Mouse (Mus musculus): ENCODE results near the gene Nek9. TPM values are rescaled to one million over a fixed set of nuclear protein-coding genes. Genes with fewer than 3 reads are reported as not detected.

Nek9 gene
- polyA plus RNA-seq, 1 experiment: 11.1 TPM

DNA sequence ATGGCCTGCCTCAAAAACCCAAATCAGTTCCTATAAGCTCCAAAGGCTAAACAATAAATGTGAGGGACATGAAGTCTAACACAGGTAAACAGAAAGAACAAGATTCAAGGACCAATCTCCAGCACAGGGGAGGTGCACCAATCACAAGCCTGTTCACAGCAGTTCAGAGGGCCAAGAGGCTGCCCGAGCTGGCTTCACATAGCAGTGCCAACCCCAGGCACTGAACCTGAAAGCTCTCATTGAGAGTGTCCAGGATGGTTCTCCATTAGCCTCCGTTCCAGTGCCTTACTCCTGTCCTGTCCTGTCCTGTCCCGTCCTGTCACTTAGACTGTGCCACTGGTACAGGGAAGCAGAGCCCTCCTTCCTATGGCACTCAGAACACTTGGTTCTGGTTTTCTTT, 8.0 kb upstream of the Nek9 start:
- Histone ChIP-seq H3K27ac (ENCODE audit: insufficient read depth, low read depth, low read length) (no peak overlapping the region; the same call in 1 of the 2 replicates), H3K4me1 (ENCODE audit: control insufficient read depth, insufficient read depth, insufficient read length, low read length) (peaks cover under 1% of the 10 kb centered on the region; the same call in 1 of the 2 replicates), H3K4me3 (ENCODE audit: low read depth, low read length) (no peak overlapping the region), H3K36me3 (ENCODE audit: control insufficient read depth, insufficient read depth, low read length) (peaks cover 34% of the 10 kb centered on the region), H3K27me3 (ENCODE audit: control insufficient read depth, insufficient read depth, low read length) (no peaks in the 10 kb centered on the region)
- WGBS: 79% methylated on average over 3 of the region's 3 CpGs
- no peak for TF ChIP-seq CTCF (IDR thresholded peaks at IDR 0.05; ENCODE audit: extremely low read depth, insufficient read length, insufficient replicate concordance, low read depth, low read length)
- no peak for TF ChIP-seq POLR2A (IDR thresholded peaks at IDR 0.05; ENCODE audit: low read depth, low read length)

DNA sequence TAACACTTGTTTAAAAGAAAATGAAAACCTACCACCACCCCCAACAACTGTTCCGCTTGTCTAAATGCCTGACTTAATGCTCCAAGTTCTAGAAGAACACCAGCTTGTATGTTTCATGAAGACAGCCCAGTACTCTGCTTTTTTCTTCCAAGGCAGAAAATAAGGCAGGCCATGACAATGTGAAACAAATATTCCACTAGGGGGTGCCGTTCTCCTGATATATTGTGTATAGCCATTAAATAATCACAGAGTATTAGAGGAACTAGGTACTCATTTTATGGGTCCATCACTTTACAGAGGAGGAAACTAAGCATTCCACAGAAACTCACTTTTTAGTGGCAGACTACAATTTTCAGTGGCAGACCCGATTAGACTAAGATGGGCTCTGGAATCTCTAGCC, 7.2 kb upstream of the Nek9 start:
- Histone ChIP-seq H3K4me3 (ENCODE audit: low read depth, low read length) (no peak overlapping the region), H3K27me3 (ENCODE audit: control insufficient read depth, insufficient read depth, low read length) (no peaks in the 10 kb centered on the region), H3K4me1 (ENCODE audit: control insufficient read depth, insufficient read depth, insufficient read length, low read length) (peaks cover 4% of the 10 kb centered on the region; the same call in 1 of the 2 replicates), H3K36me3 (ENCODE audit: control insufficient read depth, insufficient read depth, low read length) (peaks cover 36% of the 10 kb centered on the region), H3K27ac (ENCODE audit: insufficient read depth, low read depth, low read length) (no peak overlapping the region)
- 39% methylated on average over 3 of the region's 3 CpGs for WGBS
- TF ChIP-seq CTCF (IDR thresholded peaks at IDR 0.05; ENCODE audit: extremely low read depth, insufficient read length, insufficient replicate concordance, low read depth, low read length): no peak
- TF ChIP-seq POLR2A (IDR thresholded peaks at IDR 0.05; ENCODE audit: low read depth, low read length): no peak

DNA sequence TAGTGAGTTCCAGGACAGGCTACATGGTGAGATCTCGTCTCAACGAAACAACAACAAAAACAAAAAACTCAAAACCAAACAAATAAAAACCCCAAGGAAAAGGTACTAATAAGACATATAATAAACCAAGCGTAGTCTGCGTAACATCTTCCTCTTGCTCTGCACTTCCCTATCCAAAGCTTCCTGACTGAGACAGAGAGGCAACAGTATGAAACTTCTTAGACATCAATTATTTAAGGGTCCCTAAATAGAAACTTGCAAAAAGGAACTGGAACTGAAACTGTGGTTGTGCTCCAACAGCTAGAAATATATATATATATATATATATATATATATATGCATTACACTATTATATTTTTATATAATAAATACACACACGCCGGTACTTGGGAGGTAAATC, 6.4 kb upstream of the Nek9 start:
- Histone ChIP-seq H3K27me3 (ENCODE audit: control insufficient read depth, insufficient read depth, low read length) (no peaks in the 10 kb centered on the region), H3K4me1 (ENCODE audit: control insufficient read depth, insufficient read depth, insufficient read length, low read length) (peaks cover 4% of the 10 kb centered on the region; the same call in 1 of the 2 replicates), H3K4me3 (ENCODE audit: low read depth, low read length) (no peak overlapping the region), H3K27ac (ENCODE audit: insufficient read depth, low read depth, low read length) (peak overlapping the region; percentile 26; the same call in 1 of the 2 replicates), H3K36me3 (ENCODE audit: control insufficient read depth, insufficient read depth, low read length) (peaks cover 32% of the 10 kb centered on the region)
- 85% methylated on average over 6 of the region's 6 CpGs for WGBS
- no peak for TF ChIP-seq CTCF (IDR thresholded peaks at IDR 0.05; ENCODE audit: extremely low read depth, insufficient read length, insufficient replicate concordance, low read depth, low read length)
- no peak for TF ChIP-seq POLR2A (IDR thresholded peaks at IDR 0.05; ENCODE audit: low read depth, low read length)

DNA sequence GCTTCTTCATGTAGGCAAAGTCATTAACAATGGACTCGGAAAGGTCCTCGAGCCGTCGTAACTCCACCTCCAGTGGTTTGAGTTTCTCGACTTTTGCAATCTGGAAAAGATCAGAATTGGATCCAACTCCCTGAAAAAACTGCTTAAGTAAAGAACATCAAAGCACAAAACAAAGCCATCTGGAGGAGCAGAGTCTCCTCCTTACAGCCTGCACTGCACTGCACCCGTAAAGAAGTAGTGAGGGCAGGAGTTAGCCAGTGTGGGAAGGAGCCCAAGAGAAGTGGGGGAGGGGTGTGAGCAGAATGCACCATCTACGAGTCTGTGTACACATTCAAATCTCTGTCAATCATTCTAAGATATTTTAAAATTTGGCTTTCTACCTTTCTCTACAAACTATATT, 5.1 kb upstream of the Nek9 start:
- H3K4me1 ChIP-seq (ENCODE audit: control insufficient read depth, insufficient read depth, insufficient read length, low read length): peaks cover 6% of the 10 kb centered on the region; the same call in 1 of the 2 replicates
- no peak for TF ChIP-seq CTCF (IDR thresholded peaks at IDR 0.05; ENCODE audit: extremely low read depth, insufficient read length, insufficient replicate concordance, low read depth, low read length)
- no peak for TF ChIP-seq POLR2A (IDR thresholded peaks at IDR 0.05; ENCODE audit: low read depth, low read length)
- H3K27ac ChIP-seq (ENCODE audit: insufficient read depth, low read depth, low read length): no peak overlapping the region
- no peaks in the 10 kb centered on the region for H3K27me3 ChIP-seq (ENCODE audit: control insufficient read depth, insufficient read depth, low read length)
- H3K36me3 ChIP-seq (ENCODE audit: control insufficient read depth, insufficient read depth, low read length): peaks cover 25% of the 10 kb centered on the region
- H3K4me3 ChIP-seq (ENCODE audit: low read depth, low read length): no peak overlapping the region
- 75% methylated on average over 7 of the region's 7 CpGs for WGBS

DNA sequence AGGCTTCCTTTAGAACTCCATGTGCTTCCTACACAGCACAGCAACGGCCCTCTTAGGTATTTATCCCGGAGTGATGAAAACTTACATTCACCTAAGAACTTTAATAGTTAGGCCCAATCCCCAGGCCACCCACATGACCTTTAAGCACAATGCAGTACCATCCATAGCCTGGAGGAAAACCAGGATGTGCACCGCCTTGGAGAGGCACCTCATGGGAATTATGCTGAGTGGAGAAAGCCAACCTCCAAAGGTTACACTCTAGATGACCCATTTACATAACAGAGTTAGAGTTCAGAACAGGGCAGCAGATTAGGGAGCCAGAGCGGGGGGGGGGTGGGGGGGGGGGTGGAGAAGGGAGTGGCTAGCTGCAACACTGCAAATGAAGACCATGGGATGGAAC, 3.1 kb upstream of the Nek9 start:
- no peak for TF ChIP-seq POLR2A (IDR thresholded peaks at IDR 0.05; ENCODE audit: low read depth, low read length)
- peak; percentile 15; the same call in 1 of the 2 replicates for TF ChIP-seq CTCF (IDR thresholded peaks at IDR 0.05; ENCODE audit: extremely low read depth, insufficient read length, insufficient replicate concordance, low read depth, low read length)
- 58% methylated on average over 4 of the region's 4 CpGs for WGBS
- Histone ChIP-seq H3K27ac (ENCODE audit: insufficient read depth, low read depth, low read length) (peak overlapping the region; percentile 56), H3K4me3 (ENCODE audit: low read depth, low read length) (no peak overlapping the region), H3K4me1 (ENCODE audit: control insufficient read depth, insufficient read depth, insufficient read length, low read length) (peaks cover 6% of the 10 kb centered on the region; the same call in 1 of the 2 replicates), H3K27me3 (ENCODE audit: control insufficient read depth, insufficient read depth, low read length) (no peaks in the 10 kb centered on the region), H3K36me3 (ENCODE audit: control insufficient read depth, insufficient read depth, low read length) (0 out of 2 replicates have a peak, but pooled peaks cover 14% of the 10 kb centered on the region)

DNA sequence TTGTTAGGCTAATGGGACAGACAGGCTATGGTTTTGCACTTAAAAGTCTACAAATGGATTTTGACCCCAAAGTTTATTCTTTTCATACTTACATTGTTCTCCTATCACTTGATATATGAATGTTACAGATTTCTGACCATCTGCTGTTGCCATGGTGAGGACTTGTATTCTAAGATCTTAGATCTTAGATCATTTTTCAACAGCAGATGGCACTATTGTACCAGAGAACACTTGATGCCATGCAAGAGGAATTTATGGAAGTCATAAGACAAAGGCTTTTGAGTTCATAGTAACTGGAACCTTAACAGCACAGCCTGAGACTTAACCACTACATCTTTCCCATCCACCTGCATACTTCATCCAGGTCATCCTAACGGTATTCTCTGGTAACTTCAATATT, 2.0 kb upstream of the Nek9 start:
- TF ChIP-seq CTCF (IDR thresholded peaks at IDR 0.05; ENCODE audit: extremely low read depth, insufficient read length, insufficient replicate concordance, low read depth, low read length) (no peak), POLR2A (IDR thresholded peaks at IDR 0.05; ENCODE audit: low read depth, low read length) (no peak)
- no peak overlapping the region for H3K27ac ChIP-seq (ENCODE audit: insufficient read depth, low read depth, low read length)
- H3K4me1 ChIP-seq (ENCODE audit: control insufficient read depth, insufficient read depth, insufficient read length, low read length): peaks cover 6% of the 10 kb centered on the region; the same call in 1 of the 2 replicates
- H3K36me3 ChIP-seq (ENCODE audit: control insufficient read depth, insufficient read depth, low read length): peaks cover 17% of the 10 kb centered on the region
- no peak overlapping the region for H3K4me3 ChIP-seq (ENCODE audit: low read depth, low read length)
- no peaks in the 10 kb centered on the region for H3K27me3 ChIP-seq (ENCODE audit: control insufficient read depth, insufficient read depth, low read length)
- WGBS: 15% methylated on average over 1 of the region's 1 CpGs

DNA sequence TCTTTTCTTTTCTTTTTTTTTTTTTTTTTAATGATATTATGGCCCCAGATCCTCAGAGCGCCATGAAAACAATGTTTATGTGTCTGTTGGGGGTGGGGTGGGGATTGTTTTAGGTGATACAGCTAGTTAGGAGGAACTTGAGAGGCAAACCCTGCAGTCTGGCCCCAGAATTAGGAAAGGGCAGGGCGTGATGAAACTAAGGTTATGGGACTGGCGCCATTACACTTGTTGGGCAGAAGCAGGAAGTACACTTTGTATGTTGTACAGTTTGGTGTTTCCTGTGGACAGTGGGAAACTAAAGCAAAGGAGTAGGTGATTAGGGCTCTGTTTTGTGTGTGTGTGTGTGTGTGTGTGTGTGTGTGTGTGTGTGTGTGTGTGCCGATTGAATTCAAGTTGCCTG, 785 bp upstream of the Nek9 start:
- no peak overlapping the region; the same call in 1 of the 2 replicates for H3K4me3 ChIP-seq (ENCODE audit: low read depth, low read length)
- peaks cover 18% of the 10 kb centered on the region for H3K36me3 ChIP-seq (ENCODE audit: control insufficient read depth, insufficient read depth, low read length)
- no peak for TF ChIP-seq POLR2A (IDR thresholded peaks at IDR 0.05; ENCODE audit: low read depth, low read length)
- no peak for TF ChIP-seq CTCF (IDR thresholded peaks at IDR 0.05; ENCODE audit: extremely low read depth, insufficient read length, insufficient replicate concordance, low read depth, low read length)
- peaks cover 6% of the 10 kb centered on the region; the same call in 1 of the 2 replicates for H3K4me1 ChIP-seq (ENCODE audit: control insufficient read depth, insufficient read depth, insufficient read length, low read length)
- H3K27ac ChIP-seq (ENCODE audit: insufficient read depth, low read depth, low read length): peak overlapping the region; percentile 73
- 16% methylated on average over 4 of the region's 4 CpGs for WGBS
- H3K27me3 ChIP-seq (ENCODE audit: control insufficient read depth, insufficient read depth, low read length): no peaks in the 10 kb centered on the region
